Mouse (Mus musculus) bone marrow, adult 2 months (tissue): ENCODE measurements around the gene Nek9.

Source experiments
- CTCF ChIP-seq: fragments of 200-500 bp; IDR thresholded peaks from 2 replicates; pipeline ENCODE4 v1.5.1; 2011; ENCODE audit warnings: low read length, control low read depth; ENCODE audit not compliant: control insufficient read depth, insufficient read depth
- POLR2A ChIP-seq: fragments of 200-500 bp; IDR thresholded peaks from 2 replicates; pipeline ENCODE4 v1.6.1; 2011; ENCODE audit warnings: low read depth, mild to moderate bottlenecking, control low read depth, low read length, borderline replicate concordance; ENCODE audit not compliant: control insufficient read depth

DNA sequence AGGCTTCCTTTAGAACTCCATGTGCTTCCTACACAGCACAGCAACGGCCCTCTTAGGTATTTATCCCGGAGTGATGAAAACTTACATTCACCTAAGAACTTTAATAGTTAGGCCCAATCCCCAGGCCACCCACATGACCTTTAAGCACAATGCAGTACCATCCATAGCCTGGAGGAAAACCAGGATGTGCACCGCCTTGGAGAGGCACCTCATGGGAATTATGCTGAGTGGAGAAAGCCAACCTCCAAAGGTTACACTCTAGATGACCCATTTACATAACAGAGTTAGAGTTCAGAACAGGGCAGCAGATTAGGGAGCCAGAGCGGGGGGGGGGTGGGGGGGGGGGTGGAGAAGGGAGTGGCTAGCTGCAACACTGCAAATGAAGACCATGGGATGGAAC lies 3.1 kb upstream of the Nek9 start:
- TF ChIP-seq CTCF = no peak
- no peak for TF ChIP-seq POLR2A
